Mouse (Mus musculus) gastrocnemius, adult 8-10 months (tissue): ENCODE results near the gene Rundc3b. TPM values are rescaled to one million over a fixed set of nuclear protein-coding genes. Genes with fewer than 3 reads are reported as not detected.

Experiments
- DNase-seq, 2 experiments: peaks; one replicate each; pipeline ENCODE4 v3.0.0; 2022; ENCODE audit warnings: low spot score in 2 of 2
- total RNA-seq, 4 experiments: library from RNA; stranded (reverse); gene quantifications; 2 replicates each; pipeline ENCODE4 v1.2.4; 2022

The Rundc3b gene
- under 1 TPM; 0.07 to 0.27 (median 0.16) TPM for total RNA-seq

DNA sequence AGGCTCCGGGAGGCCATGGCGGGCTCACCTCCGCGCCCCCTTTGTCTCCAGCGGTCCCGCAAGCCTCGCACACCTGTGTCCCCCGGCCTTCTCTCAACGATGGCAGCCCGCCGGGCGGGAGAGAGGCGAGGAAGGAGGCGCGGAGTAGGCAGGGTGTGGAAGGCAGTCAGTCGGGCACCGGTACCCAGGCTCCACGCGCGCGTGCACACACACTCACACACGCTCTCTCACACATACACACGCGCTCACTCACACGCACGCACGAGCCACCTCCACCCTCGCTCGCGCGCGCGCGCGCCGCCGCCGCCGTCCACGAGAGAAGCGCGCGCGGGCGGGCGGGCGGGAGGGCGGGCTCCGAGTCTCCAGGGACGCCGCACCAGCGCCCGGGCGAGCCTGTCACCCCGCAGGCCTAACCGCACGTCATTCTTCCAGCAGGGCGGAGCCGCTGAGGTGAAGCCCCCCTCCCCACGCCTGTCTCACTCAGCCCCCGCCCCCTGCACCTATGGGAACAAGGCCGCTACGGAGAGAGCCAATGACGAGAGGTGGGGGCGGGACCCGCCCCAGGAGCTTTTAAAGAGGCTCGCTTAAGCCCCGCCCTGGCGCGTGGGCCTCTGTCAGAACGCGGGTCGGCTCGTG lies at the start of gene Rundc3b:
TSS of gene Rundc3b (minus strand) at position 357 of the 636 bp plus-strand sequence.
- DNase-seq: peak; percentile 60 to 71

- no peak for DNase-seq
These were observed 46.9 kb upstream of the Rundc3b start for GRCm38 (mm10) chr5:8669606-8670005.

DNA sequence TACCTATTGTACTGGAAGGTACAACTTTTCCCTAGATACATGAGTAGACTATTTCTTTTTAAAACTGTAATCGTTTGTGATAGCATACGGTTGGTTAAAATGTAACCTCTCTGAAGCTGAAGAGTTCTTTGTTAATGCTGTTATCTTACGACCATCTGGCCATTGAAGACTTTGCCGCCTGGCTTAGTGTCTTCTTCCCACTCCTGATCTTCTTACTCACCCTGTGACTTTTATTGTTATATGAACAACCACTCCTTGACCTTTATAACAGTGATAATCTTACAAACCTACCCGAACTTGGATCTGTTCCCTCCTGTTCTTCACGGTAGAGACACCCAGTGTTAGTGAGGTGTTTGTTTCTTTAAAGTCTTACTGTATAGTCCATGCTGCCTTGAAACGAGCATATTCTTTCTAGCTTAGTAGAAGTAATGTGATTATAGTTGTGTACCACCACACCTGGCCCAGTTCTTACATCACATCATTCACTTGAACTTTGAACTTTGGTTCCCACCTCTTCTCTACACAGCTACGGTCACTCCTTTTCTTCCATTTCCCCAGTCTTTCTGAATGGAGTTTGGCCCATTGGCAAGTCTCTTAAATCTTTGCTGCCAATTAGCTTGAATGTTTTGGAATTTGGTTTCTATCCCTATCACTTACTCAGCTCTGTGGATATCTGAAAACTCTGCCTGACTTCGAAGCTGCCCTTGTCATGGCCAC lies 45.2 kb upstream of the Rundc3b start:
- DNase-seq: no peak

DNA sequence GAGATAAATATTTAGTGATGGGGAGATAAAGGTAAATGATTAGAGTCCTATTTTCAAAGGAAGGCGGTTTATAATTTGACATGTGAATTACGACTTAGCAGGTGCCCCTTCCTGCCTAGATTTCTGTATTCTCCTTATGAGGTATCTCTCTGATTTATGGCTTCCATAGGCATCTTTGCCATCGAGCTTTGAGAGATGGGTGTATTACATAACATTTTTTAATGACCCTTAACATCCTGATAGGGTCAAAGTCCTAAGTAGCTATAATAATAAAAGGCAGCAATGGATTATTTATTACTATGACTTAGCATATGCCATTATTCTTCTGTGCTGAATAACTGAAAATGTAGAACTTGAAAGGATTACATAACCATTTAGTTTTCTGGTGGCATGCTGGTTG lies 41.9 kb upstream of the Rundc3b start:
- no peak for DNase-seq

DNA sequence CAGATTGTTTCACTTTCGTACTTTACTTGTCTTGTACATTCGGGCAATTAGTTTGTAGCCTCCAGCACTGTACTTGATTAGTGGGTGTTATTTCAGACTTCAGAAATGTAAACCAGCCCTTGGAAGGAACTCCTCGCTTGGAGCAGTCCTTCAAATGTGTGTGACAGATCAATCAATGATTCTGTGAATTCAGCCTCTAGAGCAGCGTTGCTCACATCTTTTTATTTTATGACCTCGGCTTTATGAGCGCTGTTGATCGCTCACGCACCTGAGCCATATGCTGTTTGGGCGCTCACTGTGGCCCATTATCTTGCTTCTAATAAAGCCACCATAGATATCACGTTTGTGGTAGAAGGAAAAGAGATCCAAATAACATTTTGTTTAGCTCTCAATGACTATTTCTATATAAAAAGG lies 38.0 kb upstream of the Rundc3b start:
- no peak for DNase-seq

- peak; percentile 2 to 6 for DNase-seq
These were observed 37.4 kb upstream of the Rundc3b start, which contains the start of gene Abcb1a for GRCm38 (mm10) chr5:8659911-8660737. Abcb1a (plus strand) TSS chr5:8660077.

GRCm38 (mm10) chr5:8652085-8652484 lies 29.3 kb upstream of the Rundc3b start:
- no peak for DNase-seq

DNA sequence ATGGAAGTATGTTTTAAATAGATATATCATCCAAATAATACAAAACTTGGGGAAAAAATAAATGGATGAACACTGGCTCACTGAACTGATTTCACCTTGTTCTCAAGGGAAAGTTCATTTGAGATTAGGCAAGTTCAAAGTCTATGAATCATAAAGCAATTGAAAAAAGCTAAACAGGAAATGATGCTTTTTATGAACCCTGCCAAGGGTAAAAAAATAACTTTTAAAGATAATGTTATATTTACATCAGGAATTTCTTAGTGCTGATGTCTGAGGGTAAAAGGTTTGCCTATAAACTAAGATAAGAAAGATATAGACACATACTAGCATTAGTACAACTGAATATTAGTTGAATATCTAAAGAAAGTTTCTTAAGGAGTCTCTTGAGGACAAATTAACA lies 26.0 kb upstream of the Rundc3b start:
- no peak for DNase-seq

GRCm38 (mm10) chr5:8648300-8648699 lies 25.5 kb upstream of the Rundc3b start:
- DNase-seq: no peak

- no peak for DNase-seq
These were observed 11.8 kb upstream of the Rundc3b start for GRCm38 (mm10) chr5:8634489-8634975.

- no peak for DNase-seq
These were observed 10.1 kb upstream of the Rundc3b start for GRCm38 (mm10) chr5:8632901-8633300.

DNA sequence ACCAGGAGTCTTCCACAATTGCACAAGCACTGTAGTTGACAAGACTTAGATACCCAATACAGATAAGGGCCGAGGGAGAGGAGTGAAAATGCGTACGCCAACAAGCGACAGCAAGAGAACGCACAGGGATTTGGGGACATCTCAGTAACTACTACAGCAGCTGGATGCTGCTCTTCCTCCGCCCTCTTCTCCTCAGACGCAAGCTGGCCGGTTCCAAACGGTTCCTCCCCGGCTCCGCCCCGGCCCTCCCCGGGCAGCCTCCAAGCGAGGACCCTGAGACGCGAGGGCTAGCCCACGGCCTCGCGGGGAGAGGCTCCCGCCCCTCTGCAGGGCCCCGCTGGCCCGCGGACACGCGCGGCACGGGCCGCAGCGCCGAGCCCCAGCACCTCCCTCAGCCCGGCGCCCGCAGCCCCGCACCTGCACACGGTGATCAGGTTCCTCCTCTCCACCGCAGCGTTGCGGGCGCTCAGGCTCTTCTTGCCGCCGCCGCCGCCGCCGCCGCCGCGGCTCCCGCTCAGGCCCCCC lies 619 bp downstream of the Rundc3b start:
- peak in 1 of 2 experiments; percentile 4 for DNase-seq

DNA sequence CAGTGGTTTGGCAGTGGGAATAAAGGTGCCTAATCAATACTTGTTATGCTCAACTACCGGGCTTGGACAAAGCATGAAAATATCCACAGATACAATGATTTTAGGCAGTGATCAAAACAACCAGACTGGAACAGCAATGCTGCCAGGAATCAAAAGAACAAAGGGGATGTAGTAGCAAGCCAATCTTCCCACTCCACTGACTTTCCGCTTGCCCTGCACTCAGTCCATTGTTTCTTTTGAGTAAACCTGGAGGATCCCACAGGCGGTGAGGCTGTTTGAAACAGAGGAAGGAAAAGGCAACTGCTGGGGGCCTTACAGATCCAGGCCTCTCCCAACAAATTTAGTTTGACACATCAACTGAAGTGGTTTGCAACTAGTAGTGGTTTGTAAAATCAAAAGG lies 51.6 kb downstream of the Rundc3b start:
- DNase-seq: no peak

DNA sequence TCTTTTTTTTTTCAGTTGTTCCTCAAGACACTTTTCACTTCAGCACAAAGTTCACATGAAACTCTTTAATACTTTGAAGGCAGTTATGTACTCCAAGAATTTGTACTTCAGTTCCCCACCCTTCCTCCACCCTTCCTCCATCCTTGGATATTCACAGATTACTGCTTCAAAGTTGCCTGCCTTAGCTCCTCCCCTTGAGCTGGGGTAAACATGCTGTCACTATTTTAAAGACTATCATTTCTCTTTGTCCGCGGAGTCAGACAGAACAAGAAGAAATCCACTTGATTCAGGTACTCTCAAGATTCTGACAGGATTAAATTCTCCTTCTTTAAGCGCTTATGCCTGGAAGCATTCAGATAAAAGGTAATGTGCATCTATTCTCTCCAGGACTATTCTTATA lies 55.9 kb downstream of the Rundc3b start:
- no peak for DNase-seq

DNA sequence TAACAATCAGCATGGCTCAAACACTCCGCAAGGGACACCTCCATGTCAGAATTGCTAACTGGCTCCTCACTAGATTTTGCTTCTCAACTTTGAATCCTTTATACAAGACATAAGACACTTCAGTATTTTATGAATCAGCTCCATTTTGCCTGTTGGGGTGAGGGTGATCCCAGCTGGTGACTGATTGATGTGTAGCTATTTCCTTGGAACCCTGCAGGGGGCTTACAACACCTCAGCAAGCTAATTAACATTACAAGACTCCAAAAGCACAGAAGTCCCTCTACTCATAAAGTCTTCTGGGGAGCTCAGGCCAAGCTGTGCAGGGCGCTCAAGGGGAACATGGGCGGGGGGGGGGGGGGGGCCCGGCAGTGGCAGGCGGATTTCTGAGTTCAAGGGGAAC lies 78.2 kb downstream of the Rundc3b start:
- no peak for DNase-seq

DNA sequence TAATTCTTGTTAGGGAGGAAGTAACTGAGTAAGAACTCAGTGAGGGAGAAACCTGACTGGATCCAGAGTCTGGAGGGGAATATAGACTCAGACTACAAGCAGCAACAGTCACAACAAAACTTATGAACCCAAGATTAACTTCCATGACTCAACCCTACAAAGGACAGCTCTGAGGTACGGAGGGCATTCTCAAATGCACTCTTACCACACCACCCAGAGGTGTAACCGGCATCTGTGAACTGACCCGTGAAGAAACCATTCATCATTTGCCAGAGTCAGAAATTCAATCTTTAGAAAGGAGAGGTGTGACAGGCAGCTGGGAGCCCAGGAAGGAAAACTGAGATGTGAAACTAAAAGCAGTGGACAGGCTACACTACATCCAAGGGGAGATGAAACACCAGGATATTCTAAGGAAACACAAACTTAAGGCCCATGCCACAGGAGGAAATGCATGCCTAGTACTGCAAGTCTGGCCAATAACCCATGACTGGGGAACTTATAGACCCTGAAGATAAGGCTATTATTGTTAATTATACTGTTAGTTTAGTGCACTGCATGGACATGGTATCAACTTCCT lies 80.0 kb downstream of the Rundc3b start:
- DNase-seq: no peak

- no peak for DNase-seq
These were observed 81.3 kb downstream of the Rundc3b start for GRCm38 (mm10) chr5:8541120-8542117.

DNA sequence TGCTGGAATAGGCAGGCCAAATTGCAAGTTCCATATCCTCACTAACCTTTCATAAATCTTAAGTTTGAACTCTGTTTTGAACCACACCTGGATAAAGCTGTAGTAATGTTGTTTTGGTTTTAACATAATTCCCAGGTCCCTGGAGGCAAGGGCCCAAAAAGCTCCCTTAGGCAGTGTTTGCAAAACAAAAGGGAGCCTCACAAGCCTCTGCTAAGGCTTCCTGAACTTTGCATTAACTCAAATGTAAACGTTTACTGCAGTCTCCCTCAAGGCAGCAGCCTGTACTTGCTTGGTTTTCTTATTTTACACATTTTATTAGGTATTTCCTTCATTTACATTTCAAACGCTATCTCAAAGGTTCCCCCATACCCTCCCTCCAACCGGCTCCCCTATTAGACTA lies 103.7 kb downstream of the Rundc3b start:
- no peak for DNase-seq

DNA sequence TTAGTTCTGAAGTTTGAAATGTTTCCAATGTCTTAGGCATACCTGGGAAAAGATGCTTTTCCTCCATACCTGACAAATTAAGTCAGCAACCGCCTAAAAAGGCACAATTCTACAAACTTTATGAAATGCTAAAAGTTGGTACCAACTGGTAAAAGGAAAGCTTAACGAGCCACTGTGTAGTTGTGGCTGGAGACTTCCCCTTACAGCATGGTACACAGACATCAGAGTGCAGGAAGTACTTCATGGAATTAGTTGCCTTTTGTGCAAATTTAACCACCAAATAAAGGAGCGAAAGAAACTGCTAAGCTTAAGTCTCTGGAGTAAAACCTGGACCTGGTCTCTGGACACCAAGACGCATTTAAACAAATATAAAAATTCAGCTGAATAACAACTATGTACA lies 131.0 kb downstream of the Rundc3b start:
- no peak for DNase-seq

- no peak for DNase-seq
These were observed 133.2 kb downstream of the Rundc3b start for GRCm38 (mm10) chr5:8489471-8490110.
